Mouse (Mus musculus) embryonic fibroblast, embryonic 13.5 days (primary cell): ENCODE measurements at regions not wholly inside any gene's neighbourhood (a gene's known extent, or its start where the extent isn't known, plus 50 kb on each side); places are given as distances from the start of the nearest gene placed in this dataset.

ENCODE experiments used
- CTCF ChIP-seq: IDR thresholded peaks from 2 replicates; pipeline ENCODE4 v1.5.1; 2011; ENCODE audit warnings: mild to moderate bottlenecking, control low read depth, low read length, moderate library complexity, borderline replicate concordance; ENCODE audit not compliant: insufficient read depth
- POLR2A ChIP-seq: IDR thresholded peaks from 2 replicates; pipeline ENCODE4 v1.6.1; 2011; ENCODE audit warnings: low read depth, mild to moderate bottlenecking, control low read depth, low read length, moderate library complexity

GRCm38 (mm10) chr14:47823182-47823581 lies 174.9 kb downstream of the Ktn1 start:
- TF ChIP-seq CTCF (no peak), POLR2A (no peak)
